Mouse (Mus musculus): ENCODE measurements around the gene Mrpl53.
"Not testable (repeated sequence)": the region's sequence is repeated elsewhere in the genome, so short reads cannot be mapped to it uniquely, and the experiment has no call there.

Mrpl53 gene

DNA sequence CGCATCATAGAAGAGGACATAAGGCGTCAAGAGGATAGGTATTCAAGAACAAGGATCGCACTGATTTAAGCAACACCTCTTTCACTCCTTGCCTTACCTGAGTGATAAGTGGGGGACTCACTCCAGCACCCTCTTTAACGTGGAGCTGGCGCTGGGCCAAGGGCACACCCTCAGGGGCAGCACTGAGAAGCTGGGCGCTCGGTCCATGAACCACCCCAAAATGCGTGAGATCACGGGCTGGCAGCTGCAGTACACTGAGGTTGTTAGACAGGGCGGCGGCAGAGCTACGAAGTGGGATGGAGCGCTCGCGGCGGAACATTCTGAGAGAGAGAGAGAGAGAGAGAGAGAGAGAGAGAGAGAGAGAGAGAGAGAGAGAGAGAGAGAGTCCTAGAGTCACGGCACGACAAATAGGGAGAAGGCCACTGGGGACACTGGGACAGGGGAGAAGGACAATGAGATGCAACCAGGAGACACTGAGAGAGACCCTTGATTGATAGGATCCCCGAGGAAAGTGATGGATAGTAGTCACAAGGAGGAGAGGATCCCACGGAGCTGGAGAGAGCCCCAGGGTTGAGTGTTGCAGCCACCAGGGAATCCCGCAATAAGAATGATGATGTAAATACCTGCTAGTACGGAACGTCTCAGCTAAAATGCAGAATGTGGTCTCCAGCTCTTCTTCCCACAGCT, 46.9 kb downstream of the Mrpl53 start:
- no peak for DNase-seq

DNA sequence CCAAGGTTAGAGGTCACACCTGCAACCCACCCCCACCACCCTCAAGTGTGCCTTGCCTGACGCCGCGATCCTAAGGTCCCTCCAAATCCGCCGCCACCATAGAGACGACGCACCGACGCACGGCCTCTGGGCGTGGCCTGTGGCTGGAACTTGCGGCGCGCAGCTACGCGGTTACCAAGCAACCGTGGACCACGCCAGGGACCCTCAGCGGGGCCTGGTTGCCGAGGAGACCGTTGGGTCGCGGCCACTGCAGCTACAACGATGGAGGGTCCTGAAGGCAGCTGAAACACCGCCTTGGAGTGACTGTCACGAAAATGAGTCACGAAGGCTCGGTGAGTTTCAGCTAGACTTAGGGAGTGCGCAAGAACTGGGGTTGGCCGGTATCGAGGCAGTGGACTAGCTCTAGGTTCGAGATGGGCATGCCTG, 47.4 kb downstream of the Mrpl53 start, which contains the start of the genes Wdr54 and 1700003E16Rik:
TSS of gene Wdr54 (minus strand) at position 139 of the 426 bp plus-strand sequence.
TSS of gene 1700003E16Rik (plus strand) at position 146 of the 426 bp plus-strand sequence.
- peak; percentile 67 for DNase-seq

DNA sequence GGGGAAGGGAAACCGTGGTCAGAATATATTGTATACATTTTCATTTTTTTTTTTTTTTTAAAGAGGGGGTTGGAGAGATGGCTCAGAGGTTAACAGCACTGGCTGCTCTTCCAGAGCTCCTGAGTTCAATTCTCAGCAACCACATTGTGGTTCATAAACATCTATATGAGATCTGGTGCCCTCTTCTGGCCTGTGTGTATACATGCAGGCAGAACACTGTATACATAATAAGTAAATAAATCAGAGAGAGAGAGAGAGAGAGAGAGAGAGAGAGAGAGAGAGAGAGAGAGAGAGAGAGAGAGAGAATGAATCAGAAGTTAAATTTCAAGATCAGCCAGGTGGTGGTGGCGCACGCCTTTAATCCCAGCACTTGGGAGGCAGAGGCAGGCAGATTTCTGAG, 50.6 kb downstream of the Mrpl53 start:
- not testable (repeated sequence) for DNase-seq

Measured in cerebellum, adult 8-10 months (tissue).